Mouse (Mus musculus) midbrain, embryonic 15.5 days (tissue): Measurements from ENCODE around the gene Zcchc24. TPM values are rescaled to one million over a fixed set of nuclear protein-coding genes. Genes with fewer than 3 reads are reported as not detected.

Source experiments
- ATAC-seq: fragments of 200-750 bp; cut with Nextera tagmentation; replicated peaks from 2 replicates; pipeline ENCODE4 v1.8.0; 2017; ENCODE audit warnings: moderate TSS enrichment
- H3K27ac ChIP-seq: fragments of 300-500 bp; sonication (generic); 2 replicates; pipeline ENCODE4 v1.5.1; 2015; ENCODE audit warnings: mild to moderate bottlenecking, inconsistent platforms
- H3K27me3 ChIP-seq: fragments of 300-500 bp; sonication (generic); replicated peaks from 2 replicates; pipeline ENCODE4 v1.6.1; 2015; ENCODE audit warnings: inconsistent platforms
- H3K36me3 ChIP-seq: fragments of 300-500 bp; sonication (generic); replicated peaks from 2 replicates; pipeline ENCODE4 v1.6.1; 2015; ENCODE audit warnings: inconsistent platforms
- H3K4me1 ChIP-seq: fragments of 300-500 bp; sonication (generic); 2 replicates; pipeline ENCODE4 v1.6.1; 2015; ENCODE audit warnings: inconsistent platforms
- H3K4me2 ChIP-seq: fragments of 300-500 bp; sonication (generic); 2 replicates; pipeline ENCODE4 v1.6.1; 2015; ENCODE audit warnings: inconsistent platforms, mild to moderate bottlenecking, moderate library complexity
- H3K4me3 ChIP-seq: fragments of 300-500 bp; sonication (generic); 2 replicates; pipeline ENCODE4 v1.5.1; 2015; ENCODE audit warnings: mild to moderate bottlenecking, inconsistent platforms
- H3K9ac ChIP-seq: fragments of 300-500 bp; sonication (generic); 2 replicates; pipeline ENCODE4 v1.6.1; 2015; ENCODE audit warnings: mild to moderate bottlenecking, inconsistent platforms
- H3K9me3 ChIP-seq: fragments of 300-500 bp; sonication (generic); 2 replicates; pipeline ENCODE4 v1.6.1; 2016; ENCODE audit warnings: inconsistent platforms
- WGBS: fragments of 180-500 bp; shearing (Covaris S2); methylation state at CpG from one replicate; pipeline ENCODE4 v1.1.7; 2015; ENCODE audit warnings: mixed read lengths; 5-methylcytosine and 5-hydroxymethylcytosine counted together
- polyA plus RNA-seq: library from polyadenylated mRNA; unstranded; fragments of >200 nt; fragmentation: Nextera tagmentation; extraction: Ambion mirVana; gene quantifications from 2 replicates; pipeline ENCODE4 v1.2.1, GENCODE M21; 2015

Gene Zcchc24
- polyA plus RNA-seq, 1 experiment from 2014 or later = 12.3 TPM

- H3K36me3 ChIP-seq = no peaks in the 10 kb centered on the region
- no peak overlapping the region for H3K9ac ChIP-seq
- H3K4me2 ChIP-seq = peak overlapping the region; percentile 88
- H3K9me3 ChIP-seq = no peaks in the 10 kb centered on the region
- no peak for ATAC-seq
- H3K4me3 ChIP-seq = no peak overlapping the region
- H3K27ac ChIP-seq = no peak overlapping the region
- 23% methylated on average over 8 of the region's 8 CpGs for WGBS
- H3K4me1 ChIP-seq = peaks cover 25% of the 10 kb centered on the region
- 0 out of 2 replicates have a peak, but pooled peaks cover 6% of the 10 kb centered on the region for H3K27me3 ChIP-seq
Observed at GRCm38 (mm10) chr14:25769626-25770306, 927 bp upstream of the Zcchc24 start.

- peak; percentile 57 for ATAC-seq
- Histone ChIP-seq H3K4me3 (peak overlapping the region; percentile 55), H3K27ac (peak overlapping the region; percentile 48), H3K9ac (peak overlapping the region; percentile 40), H3K9me3 (no peaks in the 10 kb centered on the region), H3K4me1 (peaks cover 25% of the 10 kb centered on the region), H3K4me2 (peak overlapping the region; percentile 88), H3K36me3 (no peaks in the 10 kb centered on the region), H3K27me3 (0 out of 2 replicates have a peak, but pooled peaks cover 6% of the 10 kb centered on the region)
- WGBS = under 1% methylated on average over 47 of the region's 50 CpGs
Observed at GRCm38 (mm10) chr14:25768261-25768893, 462 bp downstream of the Zcchc24 start.

GRCm38 (mm10) chr14:25767725-25768203 is 1.1 kb downstream of the Zcchc24 start:
- H3K4me2 ChIP-seq = peak overlapping the region; percentile 88
- peak overlapping the region; percentile 40; the same call in 1 of the 2 replicates for H3K9ac ChIP-seq
- no peaks in the 10 kb centered on the region for H3K9me3 ChIP-seq
- ATAC-seq = no peak
- H3K27me3 ChIP-seq = 0 out of 2 replicates have a peak, but pooled peaks cover 6% of the 10 kb centered on the region
- no peaks in the 10 kb centered on the region for H3K36me3 ChIP-seq
- H3K4me1 ChIP-seq = peaks cover 25% of the 10 kb centered on the region
- H3K27ac ChIP-seq = 0 out of 2 replicates have a peak overlapping the region, but pooled peaks have one; percentile 48
- H3K4me3 ChIP-seq = peak overlapping the region; percentile 55
- 19% methylated on average over 6 of the region's 6 CpGs for WGBS

GRCm38 (mm10) chr14:25766441-25766840 is 2.4 kb downstream of the Zcchc24 start:
- H3K9me3 ChIP-seq = no peaks in the 10 kb centered on the region
- 59% methylated on average over 4 of the region's 4 CpGs for WGBS
- H3K27me3 ChIP-seq = 0 out of 2 replicates have a peak, but pooled peaks cover 6% of the 10 kb centered on the region
- H3K4me3 ChIP-seq = 0 out of 2 replicates have a peak overlapping the region, but pooled peaks have one; percentile 14
- no peak overlapping the region for H3K9ac ChIP-seq
- peak overlapping the region; percentile 56 for H3K27ac ChIP-seq
- peaks cover 25% of the 10 kb centered on the region for H3K4me1 ChIP-seq
- ATAC-seq = no peak
- peak overlapping the region; percentile 88 for H3K4me2 ChIP-seq
- no peaks in the 10 kb centered on the region for H3K36me3 ChIP-seq

GRCm38 (mm10) chr14:25765921-25766320 is 2.9 kb downstream of the Zcchc24 start:
- 18% methylated on average over 8 of the region's 8 CpGs for WGBS
- Histone ChIP-seq H3K36me3 (no peaks in the 10 kb centered on the region), H3K27me3 (0 out of 2 replicates have a peak, but pooled peaks cover 6% of the 10 kb centered on the region), H3K4me1 (peaks cover 25% of the 10 kb centered on the region), H3K4me3 (no peak overlapping the region), H3K27ac (peak overlapping the region; percentile 58), H3K9me3 (no peaks in the 10 kb centered on the region), H3K4me2 (peak overlapping the region; percentile 88), H3K9ac (no peak overlapping the region)
- ATAC-seq = peak; percentile 43; the same call in 1 of the 2 replicates

GRCm38 (mm10) chr14:25765146-25765545 is 3.7 kb downstream of the Zcchc24 start:
- Histone ChIP-seq H3K27ac (peak overlapping the region; percentile 58), H3K4me2 (peak overlapping the region; percentile 88; the same call in 1 of the 2 replicates), H3K9me3 (no peaks in the 10 kb centered on the region), H3K27me3 (0 out of 2 replicates have a peak, but pooled peaks cover 6% of the 10 kb centered on the region), H3K36me3 (no peaks in the 10 kb centered on the region), H3K4me1 (peaks cover 25% of the 10 kb centered on the region), H3K9ac (no peak overlapping the region), H3K4me3 (no peak overlapping the region)
- WGBS = 40% methylated on average over 12 of the region's 12 CpGs
- no peak for ATAC-seq

- no peak overlapping the region for H3K9ac ChIP-seq
- no peaks in the 10 kb centered on the region for H3K9me3 ChIP-seq
- no peaks in the 10 kb centered on the region for H3K27me3 ChIP-seq
- no peak overlapping the region for H3K4me2 ChIP-seq
- H3K27ac ChIP-seq = no peak overlapping the region
- H3K4me1 ChIP-seq = peaks cover 10% of the 10 kb centered on the region; the same call in 1 of the 2 replicates
- WGBS = 92% methylated on average over 5 of the region's 5 CpGs
- H3K4me3 ChIP-seq = no peak overlapping the region
- no peaks in the 10 kb centered on the region for H3K36me3 ChIP-seq
- ATAC-seq = no peak
Observed at GRCm38 (mm10) chr14:25761184-25761583, 7.7 kb downstream of the Zcchc24 start.

GRCm38 (mm10) chr14:25759981-25760537 is 8.8 kb downstream of the Zcchc24 start:
- no peaks in the 10 kb centered on the region for H3K36me3 ChIP-seq
- no peaks in the 10 kb centered on the region for H3K9me3 ChIP-seq
- no peaks in the 10 kb centered on the region for H3K27me3 ChIP-seq
- no peak for ATAC-seq
- H3K9ac ChIP-seq = no peak overlapping the region
- no peak overlapping the region for H3K27ac ChIP-seq
- WGBS = 77% methylated on average over 8 of the region's 8 CpGs
- no peak overlapping the region for H3K4me3 ChIP-seq
- H3K4me1 ChIP-seq = peaks cover 12% of the 10 kb centered on the region; the same call in 1 of the 2 replicates
- H3K4me2 ChIP-seq = no peak overlapping the region

- no peak overlapping the region for H3K4me3 ChIP-seq
- H3K4me1 ChIP-seq = peaks cover 12% of the 10 kb centered on the region; the same call in 1 of the 2 replicates
- no peak overlapping the region for H3K9ac ChIP-seq
- no peaks in the 10 kb centered on the region for H3K36me3 ChIP-seq
- no peaks in the 10 kb centered on the region for H3K9me3 ChIP-seq
- WGBS = 78% methylated on average over 7 of the region's 7 CpGs
- no peak for ATAC-seq
- no peak overlapping the region for H3K4me2 ChIP-seq
- H3K27me3 ChIP-seq = no peaks in the 10 kb centered on the region
- H3K27ac ChIP-seq = no peak overlapping the region
Observed at GRCm38 (mm10) chr14:25759551-25759950, 9.3 kb downstream of the Zcchc24 start.

GRCm38 (mm10) chr14:25757917-25758316 is 10.9 kb downstream of the Zcchc24 start:
- H3K36me3 ChIP-seq = no peaks in the 10 kb centered on the region
- H3K9me3 ChIP-seq = no peaks in the 10 kb centered on the region
- H3K4me3 ChIP-seq = no peak overlapping the region
- peaks cover 12% of the 10 kb centered on the region; the same call in 1 of the 2 replicates for H3K4me1 ChIP-seq
- H3K4me2 ChIP-seq = no peak overlapping the region
- H3K27me3 ChIP-seq = no peaks in the 10 kb centered on the region
- no peak for ATAC-seq
- H3K9ac ChIP-seq = no peak overlapping the region
- WGBS = 77% methylated on average over 4 of the region's 4 CpGs
- H3K27ac ChIP-seq = no peak overlapping the region

GRCm38 (mm10) chr14:25756385-25756990 is 12.4 kb downstream of the Zcchc24 start:
- H3K4me1 ChIP-seq = peaks cover 12% of the 10 kb centered on the region; the same call in 1 of the 2 replicates
- H3K9me3 ChIP-seq = no peaks in the 10 kb centered on the region
- no peaks in the 10 kb centered on the region for H3K27me3 ChIP-seq
- H3K4me2 ChIP-seq = no peak overlapping the region
- no peak overlapping the region for H3K9ac ChIP-seq
- no peaks in the 10 kb centered on the region for H3K36me3 ChIP-seq
- H3K27ac ChIP-seq = no peak overlapping the region
- 72% methylated on average over 7 of the region's 7 CpGs for WGBS
- 0 out of 2 replicates have a peak, but pooled peaks have one; percentile 54 for ATAC-seq
- H3K4me3 ChIP-seq = no peak overlapping the region

- Histone ChIP-seq H3K36me3 (no peaks in the 10 kb centered on the region), H3K4me2 (no peak overlapping the region), H3K27ac (no peak overlapping the region), H3K27me3 (no peaks in the 10 kb centered on the region), H3K4me3 (no peak overlapping the region), H3K9me3 (no peaks in the 10 kb centered on the region), H3K9ac (no peak overlapping the region), H3K4me1 (peaks cover 12% of the 10 kb centered on the region; the same call in 1 of the 2 replicates)
- WGBS = 63% methylated on average over 4 of the region's 4 CpGs
- ATAC-seq = no peak
Observed at GRCm38 (mm10) chr14:25755541-25755940, 13.3 kb downstream of the Zcchc24 start.
